12 mouse cellular contexts compared by ENCODE assay signal in genomic region chr2:105252824-105253223, GRCm38 (mm10). TPM values are rescaled to one million over a fixed set of nuclear protein-coding genes. Genes with fewer than 3 reads are reported as not detected.
DNase-seq lines count a peak whose midpoint lies in the region; ATAC-seq lines count a peak whose summit lies in the region.
"Had no signal": no experiment of that assay in that cellular context is flagged by ENCODE, and none has a peak within 500 bp of the region (broad histone marks: within the 10 kb centered on the region; RNA-seq: fewer than 3 reads in every experiment).

No protein-coding gene starts in this region.

- H3K36me3 ChIP-seq in hindbrain, embryonic 11.5 days (ENCODE audit: control insufficient read depth, insufficient read depth, low read length), result no peaks in the 10 kb centered on the region
- H3K36me3 ChIP-seq in hindbrain, embryonic 10.5 days, result no peaks in the 10 kb centered on the region
- H3K36me3 ChIP-seq in forebrain, embryonic 14.5 days (ENCODE audit: control insufficient read depth, insufficient read depth, low read length), result no peaks in the 10 kb centered on the region
- H3K36me3 ChIP-seq in midbrain, embryonic 12.5 days, result no peaks in the 10 kb centered on the region

- no peak overlapping the region for H3K9ac ChIP-seq in hindbrain, embryonic 11.5 days (ENCODE audit: low read depth, low read length)
- no peak overlapping the region for H3K9ac ChIP-seq in forebrain, embryonic 14.5 days (ENCODE audit: low read length)
- H3K9ac ChIP-seq in midbrain, embryonic 12.5 days (replicated peaks), result no peak overlapping the region
- H3K9ac ChIP-seq: liver, postnatal 0 days had no signal

- H3K27me3 ChIP-seq in hindbrain, embryonic 11.5 days (ENCODE audit: control insufficient read depth, insufficient read depth, low read length), result no peaks in the 10 kb centered on the region
- no peaks in the 10 kb centered on the region; the same call in 1 of the 2 replicates for H3K27me3 ChIP-seq in hindbrain, embryonic 10.5 days (ENCODE audit: insufficient read depth, poor library complexity, severe bottlenecking)
- no peaks in the 10 kb centered on the region for H3K27me3 ChIP-seq in forebrain, embryonic 14.5 days (replicated peaks; ENCODE audit: control insufficient read depth, insufficient read depth, low read length)
- H3K27me3 ChIP-seq in midbrain, embryonic 12.5 days, result peaks cover 11% of the 10 kb centered on the region

- no peak overlapping the region for H3K4me3 ChIP-seq in hindbrain, embryonic 11.5 days (ENCODE audit: low read depth, low read length)
- H3K4me3 ChIP-seq in hindbrain, embryonic 10.5 days, result no peak overlapping the region
- no peak overlapping the region for H3K4me3 ChIP-seq in forebrain, embryonic 14.5 days (ENCODE audit: low read depth, low read length)
- no peak overlapping the region for H3K4me3 ChIP-seq in midbrain, embryonic 12.5 days

- WGBS in hindbrain, embryonic 11.5 days, result 66% methylated on average over 7 of the region's 7 CpGs
- WGBS in hindbrain, embryonic 10.5 days, result 67% methylated on average over 7 of the region's 7 CpGs
- 68% methylated on average over 7 of the region's 7 CpGs for whole genome bisulfite sequencing in forebrain, embryonic 14.5 days
- 69% methylated on average over 7 of the region's 7 CpGs for whole genome bisulfite sequencing in midbrain, embryonic 12.5 days

- peak; percentile 45 for DNase-seq in hindbrain, embryonic 11.5 days (ENCODE audit: low spot score)
- no peak for DNase-seq in hindbrain, embryonic 10.5 days (ENCODE audit: low spot score)
- peak; percentile 29 for DNase-seq in adipocyte (ENCODE audit: low spot score)
- DNase-seq in forebrain, embryonic 14.5 days (ENCODE audit: low spot score), result peak; percentile 62
- no peak for DNase-seq in ovary, postnatal 36 days (ENCODE audit: low spot score)
- no peak for DNase-seq in natural killer cell, adult 2 months (ENCODE audit: low spot score in 2 of 2)
- no peak for DNase-seq in cerebellum, adult 11 months
- DNase-seq: cerebellum, adult 2 months; heart, postnatal 10 days; liver, postnatal 0 days; spleen, adult 18-20 months had no signal

- H3K4me1 ChIP-seq in hindbrain, embryonic 11.5 days (replicated peaks; ENCODE audit: control insufficient read depth, insufficient read depth, low read length), result no peaks in the 10 kb centered on the region
- H3K4me1 ChIP-seq in hindbrain, embryonic 10.5 days (replicated peaks), result no peaks in the 10 kb centered on the region
- H3K4me1 ChIP-seq in forebrain, embryonic 14.5 days (ENCODE audit: control insufficient read depth, insufficient read depth, low read length), result no peaks in the 10 kb centered on the region
- H3K4me1 ChIP-seq in midbrain, embryonic 12.5 days, result no peaks in the 10 kb centered on the region

- H3K27ac ChIP-seq in hindbrain, embryonic 11.5 days (ENCODE audit: low read depth, low read length), result no peak overlapping the region
- no peak overlapping the region for H3K27ac ChIP-seq in hindbrain, embryonic 10.5 days
- no peak overlapping the region for H3K27ac ChIP-seq in forebrain, embryonic 14.5 days (ENCODE audit: low read depth, low read length)
- H3K27ac ChIP-seq in midbrain, embryonic 12.5 days (replicated peaks), result no peak overlapping the region

- no peaks in the 10 kb centered on the region for H3K9me3 ChIP-seq in hindbrain, embryonic 11.5 days (ENCODE audit: control insufficient read depth, low read length)
- no peaks in the 10 kb centered on the region for H3K9me3 ChIP-seq in hindbrain, embryonic 10.5 days
- no peaks in the 10 kb centered on the region for H3K9me3 ChIP-seq in forebrain, embryonic 14.5 days (replicated peaks; ENCODE audit: control insufficient read depth, low read length)
- no peaks in the 10 kb centered on the region for H3K9me3 ChIP-seq in midbrain, embryonic 12.5 days

- peak; percentile 85; the same call in 1 of the 2 replicates for ATAC-seq in hindbrain, embryonic 11.5 days (ENCODE audit: low FRiP score)
- peak; percentile 77; the same call in 1 of the 2 replicates for ATAC-seq in forebrain, embryonic 14.5 days
- peak; percentile 66; the same call in 1 of the 2 replicates for ATAC-seq in midbrain, embryonic 12.5 days (ENCODE audit: low FRiP score, low read depth)
- ATAC-seq: liver, postnatal 0 days had no signal

- no peak overlapping the region for H3K4me2 ChIP-seq in hindbrain, embryonic 11.5 days (replicated peaks; ENCODE audit: low read depth, low read length)
- no peak overlapping the region for H3K4me2 ChIP-seq in forebrain, embryonic 14.5 days (ENCODE audit: low read length)
- no peak overlapping the region for H3K4me2 ChIP-seq in midbrain, embryonic 12.5 days (replicated peaks)

RNA-seq across cellular contexts. Expression of gene Them7, which starts 28.7 kb away (rescaled TPM):
- 0.15 and 0.17 TPM in 2 replicates for polyA plus RNA-seq in hindbrain, embryonic 11.5 days (2014; fragmentation: Nextera tagmentation; extraction: Ambion mirVana)
- polyA plus RNA-seq in hindbrain, embryonic 10.5 days (2016; fragmentation: Nextera tagmentation; extraction: Ambion mirVana), result 0.22 and 0.39 TPM in 2 replicates
- polyA plus RNA-seq in forebrain, embryonic 14.5 days (2014; fragmentation: Nextera tagmentation; extraction: Ambion mirVana), result not detected in 2 replicates
- 0.11 TPM in 1 of 2 replicates, not detected in the other for polyA plus RNA-seq in midbrain, embryonic 12.5 days (2016; fragmentation: Nextera tagmentation; extraction: Ambion mirVana)

Comparison
In these comparisons a context has a peak if more than half of its experiments do, and no peak if none do; other contexts are left out.
1. DNase-seq: peak in hindbrain, embryonic 11.5 days (single experiment), adipocyte (single experiment) and forebrain, embryonic 14.5 days (single experiment); none in hindbrain, embryonic 10.5 days (single experiment), ovary, postnatal 36 days (single experiment), natural killer cell, adult 2 months (0 of 2) and cerebellum, adult 11 months (single experiment).
2. Peak in every context shown above with its lines, with median percentiles within 50 percentile points of each other: ATAC-seq.